Mouse (Mus musculus): Measurements from ENCODE around the gene Etv5. TPM values are rescaled to one million over a fixed set of nuclear protein-coding genes. Genes with fewer than 3 reads are reported as not detected.
"Not testable (repeated sequence)": the region's sequence is repeated elsewhere in the genome, so short reads cannot be mapped to it uniquely, and the experiment has no call there.

The Etv5 gene
- polyA plus RNA-seq, 1 experiment from 2014 or later = 14.3 TPM

DNA sequence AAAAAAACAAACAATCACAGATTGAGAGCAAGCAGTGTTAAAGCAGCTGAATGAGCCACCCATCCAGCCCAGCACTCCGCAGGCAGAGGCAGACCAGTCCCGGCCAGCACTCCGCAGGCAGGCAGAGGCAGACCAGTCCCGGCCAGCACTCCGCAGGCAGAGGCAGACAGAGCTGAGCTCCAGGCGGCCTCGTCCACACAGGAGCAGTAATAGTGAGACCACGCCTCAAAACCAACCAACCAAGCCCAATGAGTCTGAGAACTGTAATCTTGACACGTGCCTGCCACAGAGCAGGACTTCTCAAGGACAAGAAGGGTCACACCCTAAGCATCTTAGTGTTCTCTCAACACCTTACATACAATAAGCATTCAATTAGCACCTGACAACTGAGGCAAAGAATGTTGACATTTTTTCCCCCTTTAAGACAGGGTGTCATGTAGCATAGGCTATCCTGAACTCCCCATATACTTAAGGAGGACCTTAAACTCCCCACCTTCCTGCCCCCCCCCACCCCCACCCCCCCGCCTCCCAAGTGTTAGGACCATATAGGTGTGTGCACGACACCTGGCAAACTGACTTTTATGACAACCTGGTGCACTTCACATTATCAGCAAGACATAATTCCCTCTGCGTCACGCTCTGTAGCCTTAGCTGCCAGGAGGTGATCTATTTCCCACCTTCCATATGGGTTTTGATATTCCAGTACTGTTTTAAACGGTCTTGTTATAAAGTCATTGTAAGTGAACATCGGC, 44.2 kb downstream of the Etv5 start:
- Histone ChIP-seq H3K9me3 (ENCODE audit: control insufficient read depth, low read length) (no peaks in the 10 kb centered on the region), H3K4me2 (ENCODE audit: low read length) (no peak overlapping the region), H3K4me1 (ENCODE audit: control insufficient read depth in 2 of 2, insufficient read depth in 2 of 2, low read length in 2 of 2) (no peaks in the 10 kb centered on the region), H3K4me3 (ENCODE audit: control insufficient read depth in 1 of 2, insufficient read depth in 1 of 2, low read depth in 1 of 2, low read length in 2 of 2) (no peak overlapping the region), H3K36me3 (ENCODE audit: control insufficient read depth, insufficient read depth, low read length) (peaks cover 32% of the 10 kb centered on the region), H3K27me3 (ENCODE audit: control insufficient read depth, insufficient read depth, low read length) (no peaks in the 10 kb centered on the region), H3K27ac (replicated peaks in 1 of 2; ENCODE audit: control insufficient read depth in 1 of 2, insufficient read depth in 1 of 2, low read depth in 2 of 2, low read length in 2 of 2) (no peak overlapping the region), H3K9ac (ENCODE audit: low read length) (no peak overlapping the region)
- WGBS = 76% methylated on average over 15 of the region's 15 CpGs
- ATAC-seq (ENCODE audit: insufficient number of reproducible peaks, insufficient read depth, low FRiP score, low read depth) = no peak; the same call in 1 of the 2 replicates

DNA sequence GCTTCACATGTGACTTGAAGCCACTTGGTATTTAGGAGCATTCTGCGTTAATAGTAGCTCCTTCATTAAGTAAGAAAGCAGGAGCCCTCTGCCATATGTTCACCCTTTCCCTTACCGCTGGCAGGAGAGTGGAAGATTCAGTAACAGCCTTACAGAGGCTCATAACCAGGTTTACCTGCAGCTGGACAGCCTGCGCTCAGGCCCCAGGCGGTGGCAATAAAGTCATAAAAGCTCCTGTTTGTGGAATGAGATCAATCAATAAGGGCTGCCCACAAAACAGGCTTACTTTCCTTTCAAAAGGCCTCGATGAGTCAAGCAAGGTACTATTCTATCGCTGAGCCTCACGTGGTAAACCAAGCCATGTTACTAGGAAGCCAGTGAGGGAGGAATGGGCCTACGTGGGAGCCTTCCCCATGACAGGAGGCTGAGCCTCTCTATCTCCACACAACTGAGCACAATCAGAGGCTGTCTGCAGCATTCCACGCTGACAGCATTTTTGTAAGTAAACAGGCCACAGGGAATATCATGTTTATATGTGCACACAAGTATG, 49.1 kb downstream of the Etv5 start:
- Histone ChIP-seq H3K36me3 (ENCODE audit: control insufficient read depth, insufficient read depth, low read length) (peaks cover 17% of the 10 kb centered on the region; the same call in 1 of the 2 replicates), H3K4me3 (ENCODE audit: control insufficient read depth in 1 of 2, insufficient read depth in 1 of 2, low read depth in 1 of 2, low read length in 2 of 2) (no peak overlapping the region), H3K9ac (ENCODE audit: low read length) (no peak overlapping the region), H3K27me3 (ENCODE audit: control insufficient read depth, insufficient read depth, low read length) (no peaks in the 10 kb centered on the region), H3K27ac (replicated peaks in 1 of 2; ENCODE audit: control insufficient read depth in 1 of 2, insufficient read depth in 1 of 2, low read depth in 2 of 2, low read length in 2 of 2) (no peak overlapping the region), H3K4me1 (ENCODE audit: control insufficient read depth in 2 of 2, insufficient read depth in 2 of 2, low read length in 2 of 2) (no peaks in the 10 kb centered on the region), H3K9me3 (ENCODE audit: control insufficient read depth, low read length) (no peaks in the 10 kb centered on the region), H3K4me2 (ENCODE audit: low read length) (no peak overlapping the region)
- 89% methylated on average over 9 of the region's 9 CpGs for WGBS
- no peak for ATAC-seq (ENCODE audit: insufficient number of reproducible peaks, insufficient read depth, low FRiP score, low read depth)

DNA sequence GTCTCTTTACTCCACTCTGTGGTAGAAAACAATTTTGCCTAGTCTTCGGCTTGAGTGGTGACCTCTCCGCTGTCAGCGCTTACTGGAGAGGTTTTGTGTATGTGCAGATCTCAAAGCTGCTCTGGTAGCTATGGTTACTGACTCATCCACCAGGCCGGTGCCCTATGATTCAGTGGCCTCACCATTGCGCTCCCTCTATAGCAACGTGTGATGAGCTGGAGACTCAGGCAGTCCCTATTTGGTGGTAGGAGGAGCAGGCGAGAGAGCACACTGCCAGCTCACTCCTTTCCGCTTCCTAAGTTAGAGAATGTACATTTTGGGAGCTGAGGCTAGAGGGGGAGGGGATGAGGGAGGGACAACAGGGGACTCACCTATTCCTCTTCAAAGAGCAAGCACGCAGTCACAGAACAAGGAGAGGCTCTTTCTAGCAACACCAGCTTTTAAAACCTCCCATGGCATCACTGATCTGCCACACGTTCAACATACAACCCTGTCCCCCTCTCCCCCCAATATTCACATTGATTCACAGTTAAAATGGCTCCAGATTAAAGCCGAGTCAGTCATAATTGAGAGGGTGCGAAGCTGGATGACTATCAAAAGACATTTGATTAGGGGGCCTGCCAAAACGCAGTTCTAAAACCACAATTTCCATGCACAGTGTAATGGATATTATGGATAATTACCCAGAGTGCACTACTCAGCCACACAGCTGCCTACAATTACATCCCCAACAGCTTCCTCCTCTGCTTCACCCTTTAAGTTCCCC, 50.2 kb downstream of the Etv5 start:
- WGBS = 62% methylated on average over 13 of the region's 13 CpGs
- Histone ChIP-seq H3K4me1 (ENCODE audit: control insufficient read depth in 2 of 2, insufficient read depth in 2 of 2, low read length in 2 of 2) (no peaks in the 10 kb centered on the region), H3K9me3 (ENCODE audit: control insufficient read depth, low read length) (no peaks in the 10 kb centered on the region), H3K4me3 (ENCODE audit: control insufficient read depth in 1 of 2, insufficient read depth in 1 of 2, low read depth in 1 of 2, low read length in 2 of 2) (no peak overlapping the region), H3K27ac (replicated peaks in 1 of 2; ENCODE audit: control insufficient read depth in 1 of 2, insufficient read depth in 1 of 2, low read depth in 2 of 2, low read length in 2 of 2) (no peak overlapping the region), H3K9ac (ENCODE audit: low read length) (no peak overlapping the region), H3K36me3 (ENCODE audit: control insufficient read depth, insufficient read depth, low read length) (peaks cover 25% of the 10 kb centered on the region; the same call in 1 of the 2 replicates), H3K27me3 (ENCODE audit: control insufficient read depth, insufficient read depth, low read length) (no peaks in the 10 kb centered on the region), H3K4me2 (ENCODE audit: low read length) (no peak overlapping the region)
- no peak for ATAC-seq (ENCODE audit: insufficient number of reproducible peaks, insufficient read depth, low FRiP score, low read depth)

DNA sequence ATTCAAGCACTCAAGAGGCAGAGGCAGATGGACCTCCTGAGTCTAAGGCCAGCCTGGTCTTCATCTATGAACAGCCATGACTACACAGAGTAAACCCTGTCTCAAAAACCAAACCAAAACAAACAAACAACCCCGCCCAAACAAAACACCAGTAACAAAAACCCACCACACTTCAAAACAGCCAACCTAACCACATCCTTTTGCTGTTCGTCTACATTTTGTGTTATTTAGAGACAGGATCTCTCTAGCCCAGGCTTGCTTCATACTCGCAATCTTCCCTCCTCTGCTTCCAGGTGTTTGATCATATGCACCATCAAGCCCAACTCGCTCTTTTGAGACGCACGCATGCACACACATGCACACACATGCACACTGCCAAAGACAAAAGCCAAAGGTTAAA, 51.8 kb downstream of the Etv5 start:
- H3K9me3 ChIP-seq (ENCODE audit: control insufficient read depth, low read length) = no peaks in the 10 kb centered on the region
- H3K4me3 ChIP-seq (ENCODE audit: control insufficient read depth in 1 of 2, insufficient read depth in 1 of 2, low read depth in 1 of 2, low read length in 2 of 2) = no peak overlapping the region
- 94% methylated on average over 6 of the region's 6 CpGs for WGBS
- peaks cover 33% of the 10 kb centered on the region for H3K36me3 ChIP-seq (ENCODE audit: control insufficient read depth, insufficient read depth, low read length)
- no peaks in the 10 kb centered on the region for H3K27me3 ChIP-seq (ENCODE audit: control insufficient read depth, insufficient read depth, low read length)
- no peak overlapping the region for H3K27ac ChIP-seq (replicated peaks in 1 of 2; ENCODE audit: control insufficient read depth in 1 of 2, insufficient read depth in 1 of 2, low read depth in 2 of 2, low read length in 2 of 2)
- no peak overlapping the region for H3K9ac ChIP-seq (ENCODE audit: low read length)
- H3K4me1 ChIP-seq (ENCODE audit: control insufficient read depth in 2 of 2, insufficient read depth in 2 of 2, low read length in 2 of 2) = no peaks in the 10 kb centered on the region
- no peak overlapping the region for H3K4me2 ChIP-seq (ENCODE audit: low read length)
- no peak for ATAC-seq (ENCODE audit: insufficient number of reproducible peaks, insufficient read depth, low FRiP score, low read depth)

DNA sequence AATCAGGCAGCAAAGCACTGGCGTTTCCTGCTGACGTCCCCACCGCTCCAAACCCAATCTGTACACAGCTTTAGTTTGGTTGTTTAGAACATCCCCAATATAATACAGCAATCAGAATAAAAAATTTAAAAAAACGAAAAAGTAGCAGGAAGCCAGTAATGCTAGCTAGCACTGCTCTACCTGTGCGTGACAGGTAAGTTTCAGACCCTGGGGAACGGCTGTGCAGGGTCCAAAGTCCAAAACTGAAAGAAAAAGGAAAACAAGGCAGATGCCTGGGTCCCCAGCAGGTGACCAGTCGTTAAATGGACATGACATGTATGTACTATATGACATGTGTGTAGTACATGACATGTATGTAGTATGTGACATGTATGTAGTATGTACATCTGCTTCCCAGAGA, 57.5 kb downstream of the Etv5 start:
- not testable (repeated sequence) for H3K4me3 ChIP-seq (ENCODE audit: control insufficient read depth in 1 of 2, insufficient read depth in 1 of 2, low read depth in 1 of 2, low read length in 2 of 2); ATAC-seq (ENCODE audit: insufficient number of reproducible peaks, insufficient read depth, low FRiP score, low read depth); H3K27ac ChIP-seq (replicated peaks in 1 of 2; ENCODE audit: control insufficient read depth in 1 of 2, insufficient read depth in 1 of 2, low read depth in 2 of 2, low read length in 2 of 2); H3K9me3 ChIP-seq (ENCODE audit: control insufficient read depth, low read length); H3K9ac ChIP-seq (ENCODE audit: low read length); H3K4me2 ChIP-seq (ENCODE audit: low read length); H3K27me3 ChIP-seq (ENCODE audit: control insufficient read depth, insufficient read depth, low read length); H3K4me1 ChIP-seq (ENCODE audit: control insufficient read depth in 2 of 2, insufficient read depth in 2 of 2, low read length in 2 of 2)
- WGBS = 82% methylated on average over 6 of the region's 7 CpGs
- peaks cover 24% of the 10 kb centered on the region for H3K36me3 ChIP-seq (ENCODE audit: control insufficient read depth, insufficient read depth, low read length)

DNA sequence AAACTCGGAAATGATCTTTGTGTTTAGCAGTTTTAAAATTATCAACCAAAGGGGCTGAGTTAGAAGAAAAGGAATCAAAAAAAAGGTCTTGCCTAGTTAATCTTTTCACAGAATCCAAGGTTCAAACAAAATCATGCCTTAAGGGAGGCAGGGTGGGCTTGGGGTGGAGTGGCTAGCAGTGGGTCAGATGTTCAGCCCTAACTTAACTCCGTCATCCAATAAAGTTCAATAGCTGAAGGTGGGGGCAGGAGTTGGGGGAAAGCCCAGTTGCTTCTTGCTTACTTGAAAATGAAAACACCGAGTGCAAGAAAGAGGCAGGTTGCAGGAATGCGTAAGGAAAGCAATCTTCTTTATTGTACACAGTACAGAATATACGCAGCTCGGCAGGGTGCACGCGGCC, 58.5 kb downstream of the Etv5 start:
- Histone ChIP-seq H3K9ac (ENCODE audit: low read length) (no peak overlapping the region), H3K4me1 (ENCODE audit: control insufficient read depth in 2 of 2, insufficient read depth in 2 of 2, low read length in 2 of 2) (peaks cover 0 to 9% of the 10 kb centered on the region in 2 experiments; a peak in 3 of 4 replicates), H3K4me3 (ENCODE audit: control insufficient read depth in 1 of 2, insufficient read depth in 1 of 2, low read depth in 1 of 2, low read length in 2 of 2) (no peak overlapping the region), H3K36me3 (ENCODE audit: control insufficient read depth, insufficient read depth, low read length) (peaks cover 17% of the 10 kb centered on the region), H3K4me2 (ENCODE audit: low read length) (no peak overlapping the region), H3K27me3 (ENCODE audit: control insufficient read depth, insufficient read depth, low read length) (no peaks in the 10 kb centered on the region), H3K27ac (replicated peaks in 1 of 2; ENCODE audit: control insufficient read depth in 1 of 2, insufficient read depth in 1 of 2, low read depth in 2 of 2, low read length in 2 of 2) (no peak overlapping the region), H3K9me3 (ENCODE audit: control insufficient read depth, low read length) (no peaks in the 10 kb centered on the region)
- ATAC-seq (ENCODE audit: insufficient number of reproducible peaks, insufficient read depth, low FRiP score, low read depth) = no peak
- WGBS = 88% methylated on average over 8 of the region's 8 CpGs

DNA sequence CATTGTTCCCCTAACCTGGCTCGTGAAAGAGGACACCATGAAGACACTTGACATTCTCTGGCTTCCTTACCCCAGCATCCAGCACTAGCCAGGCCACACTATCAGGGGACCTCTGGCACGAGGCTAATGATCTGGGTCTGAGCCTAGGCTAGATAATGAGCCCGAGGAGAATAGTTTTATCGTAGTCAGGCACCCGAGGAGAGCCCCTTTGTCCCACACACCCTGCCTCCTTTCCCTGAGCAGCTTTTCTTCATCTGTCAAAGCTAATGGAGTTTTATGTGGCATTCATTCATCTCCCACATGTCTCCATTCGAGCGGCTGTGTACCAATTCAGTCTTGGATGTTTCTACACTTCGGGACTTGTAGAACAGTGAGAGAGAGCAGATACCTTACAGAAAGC, 59.5 kb downstream of the Etv5 start:
- 37% methylated on average over 8 of the region's 8 CpGs for WGBS
- H3K27ac ChIP-seq (replicated peaks in 1 of 2; ENCODE audit: control insufficient read depth in 1 of 2, insufficient read depth in 1 of 2, low read depth in 2 of 2, low read length in 2 of 2) = 0 out of 4 replicates have a peak overlapping the region, but pooled peaks of 1 of the 2 experiments have one; percentile 4
- no peak for ATAC-seq (ENCODE audit: insufficient number of reproducible peaks, insufficient read depth, low FRiP score, low read depth)

More for the DNA sequence above, 59.5 kb downstream of the Etv5 start:
- no peaks in the 10 kb centered on the region for H3K27me3 ChIP-seq (ENCODE audit: control insufficient read depth, insufficient read depth, low read length)
- peaks cover 15% of the 10 kb centered on the region for H3K36me3 ChIP-seq (ENCODE audit: control insufficient read depth, insufficient read depth, low read length)
- no peaks in the 10 kb centered on the region for H3K9me3 ChIP-seq (ENCODE audit: control insufficient read depth, low read length)
- no peak overlapping the region for H3K4me2 ChIP-seq (ENCODE audit: low read length)
- H3K4me1 ChIP-seq (ENCODE audit: control insufficient read depth in 2 of 2, insufficient read depth in 2 of 2, low read length in 2 of 2) = peaks cover 0 to 9% of the 10 kb centered on the region in 2 experiments; a peak in 3 of 4 replicates
- H3K4me3 ChIP-seq (ENCODE audit: control insufficient read depth in 1 of 2, insufficient read depth in 1 of 2, low read depth in 1 of 2, low read length in 2 of 2) = no peak overlapping the region
- H3K9ac ChIP-seq (ENCODE audit: low read length) = no peak overlapping the region

Measured in heart, embryonic 14.5 days (tissue).